Mouse (Mus musculus): ENCODE data around the gene Dram1.
"Not testable (repeated sequence)": the region's sequence is repeated elsewhere in the genome, so short reads cannot be mapped to it uniquely, and the experiment has no call there.

Gene Dram1

DNA sequence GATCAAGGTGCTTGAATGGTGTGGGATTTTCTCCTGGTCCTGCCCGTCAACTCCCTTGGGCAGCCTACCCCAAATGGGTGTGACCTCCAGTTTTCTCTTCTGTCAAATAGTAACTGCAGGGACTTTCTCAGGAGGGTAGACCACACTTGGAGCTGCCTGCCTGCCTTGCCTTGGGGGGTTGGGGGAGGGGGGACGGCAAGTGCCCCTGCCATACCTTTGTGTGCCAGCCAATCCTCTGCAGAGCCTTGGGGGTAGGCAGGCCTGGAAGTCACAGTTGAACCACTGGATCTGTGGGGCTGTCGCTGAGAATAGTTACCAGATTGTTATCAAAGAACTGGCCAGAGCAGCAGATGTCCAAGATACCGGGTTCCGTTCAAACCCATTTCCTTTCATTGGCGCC lies 7.4 kb upstream of the Dram1 start:
- DNase-seq (ENCODE audit: low read depth, low spot score) = no peak

DNA sequence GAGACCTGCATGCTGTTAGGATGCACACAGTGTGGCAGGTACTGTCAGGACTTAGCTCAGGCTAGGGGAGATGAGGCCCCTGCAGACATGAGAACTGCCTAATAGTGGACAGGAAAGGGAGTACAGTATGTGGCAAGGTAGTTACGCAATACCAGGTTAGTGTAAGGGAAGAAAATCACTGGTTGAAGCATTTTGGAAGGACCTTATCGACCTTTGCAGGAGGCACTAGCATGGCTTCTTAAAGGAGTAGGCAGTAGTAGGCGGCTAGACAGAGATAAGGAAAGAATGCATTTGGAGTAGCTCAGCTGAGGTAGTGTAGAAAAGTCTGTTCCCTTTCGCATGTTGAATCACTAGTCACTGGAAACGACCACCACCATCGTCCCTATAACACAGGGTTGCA lies 6.9 kb upstream of the Dram1 start:
- peak; percentile 40 for DNase-seq (ENCODE audit: low read depth, low spot score)

DNA sequence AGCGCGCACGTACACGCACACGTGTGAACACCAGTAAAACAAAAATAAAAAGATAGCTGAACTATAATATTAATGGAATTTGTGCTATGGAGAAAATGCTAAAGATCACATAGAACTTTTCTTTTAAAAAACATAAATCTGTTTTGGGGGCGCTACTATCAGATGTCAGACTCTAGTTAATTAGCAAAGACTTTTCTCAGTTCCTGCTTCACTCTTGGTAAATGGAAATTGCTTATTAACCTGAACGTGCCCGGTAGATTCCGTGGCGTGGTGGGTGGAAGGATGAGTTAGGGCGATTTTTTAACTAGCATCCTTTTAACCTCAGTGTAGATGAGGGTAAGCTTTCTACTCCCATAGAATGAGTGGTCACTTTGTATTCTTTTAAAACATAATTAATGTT lies 6.4 kb upstream of the Dram1 start:
- DNase-seq (ENCODE audit: low read depth, low spot score) = no peak

DNA sequence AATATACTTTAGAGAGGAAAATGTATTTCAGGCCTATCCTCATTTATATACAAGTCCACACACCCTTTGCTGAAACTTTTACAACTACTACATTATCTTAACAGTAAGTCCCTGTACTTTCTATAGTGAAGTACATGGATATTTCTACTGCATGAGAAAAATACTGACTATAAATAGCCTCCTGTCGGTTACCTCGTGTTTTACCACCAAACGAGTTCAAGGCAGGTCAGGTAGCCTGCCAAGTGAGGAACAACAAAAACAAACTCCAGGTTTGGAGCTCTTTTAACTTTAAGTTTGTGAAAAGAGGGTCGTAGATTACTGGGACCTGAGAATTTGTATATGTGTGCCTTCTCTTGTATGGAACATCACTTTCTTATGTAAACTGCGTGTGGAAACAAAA lies 5.2 kb upstream of the Dram1 start:
- DNase-seq (ENCODE audit: low read depth, low spot score) = no peak

DNA sequence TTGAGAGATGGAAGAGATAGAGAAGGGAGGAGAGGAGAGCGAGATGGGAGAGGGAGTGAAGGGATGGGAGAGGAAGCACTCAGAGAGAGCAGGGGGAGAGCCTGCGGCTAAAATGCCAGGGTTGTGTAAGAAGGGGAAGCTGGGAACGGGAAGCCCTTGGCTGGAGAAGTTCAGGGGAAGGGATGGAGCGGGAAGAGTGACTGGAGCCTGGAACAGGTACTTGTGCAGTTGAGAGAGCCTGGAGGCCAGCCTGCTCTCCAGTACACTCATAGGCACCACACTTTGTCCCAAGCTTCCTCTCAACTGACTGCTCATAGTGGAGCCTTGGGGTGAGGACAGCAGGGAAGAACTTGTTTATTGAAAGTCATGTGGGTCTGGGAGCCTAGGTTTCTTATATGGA lies 4.6 kb upstream of the Dram1 start:
- no peak for DNase-seq (ENCODE audit: low read depth, low spot score)

DNA sequence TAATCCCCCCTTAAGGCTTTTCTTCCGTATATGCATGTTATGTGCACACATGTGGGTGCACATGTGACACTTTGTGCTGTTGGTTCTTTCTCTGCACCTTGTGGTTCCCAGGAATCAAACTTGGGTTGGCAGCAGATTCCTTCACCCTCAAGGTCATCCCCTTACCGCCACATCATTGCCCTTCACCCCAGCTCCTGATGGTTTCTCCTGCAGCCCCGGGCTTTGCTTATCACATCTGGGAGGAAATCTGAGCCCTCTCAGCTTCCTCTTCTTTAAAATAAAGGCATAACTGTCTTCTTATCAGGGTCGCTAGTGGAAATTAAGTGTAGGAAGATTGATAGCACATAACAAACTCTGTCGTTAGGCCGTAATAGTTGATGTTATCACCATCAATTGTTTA lies 3.1 kb upstream of the Dram1 start:
- DNase-seq (ENCODE audit: low read depth, low spot score) = no peak

DNA sequence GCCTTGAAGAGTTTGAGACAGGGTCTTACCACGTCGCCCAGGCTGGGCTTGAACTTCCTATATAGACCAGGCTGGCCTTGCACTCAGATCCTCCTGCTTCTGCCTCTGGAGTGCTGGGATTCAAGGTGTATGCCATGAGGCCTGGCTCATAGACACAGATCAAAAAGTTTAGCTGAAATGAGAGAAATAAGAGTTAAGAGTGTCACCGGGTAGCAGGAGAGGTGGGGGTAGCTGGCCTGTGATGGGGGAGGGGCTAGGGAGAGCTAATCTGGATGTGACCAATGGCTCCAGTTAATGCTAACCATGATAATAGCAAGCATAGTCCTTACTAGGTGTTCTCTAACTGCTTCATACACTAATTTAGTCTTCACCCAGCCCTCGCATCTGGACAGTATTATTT lies 2.4 kb upstream of the Dram1 start:
- no peak for DNase-seq (ENCODE audit: low read depth, low spot score)

DNA sequence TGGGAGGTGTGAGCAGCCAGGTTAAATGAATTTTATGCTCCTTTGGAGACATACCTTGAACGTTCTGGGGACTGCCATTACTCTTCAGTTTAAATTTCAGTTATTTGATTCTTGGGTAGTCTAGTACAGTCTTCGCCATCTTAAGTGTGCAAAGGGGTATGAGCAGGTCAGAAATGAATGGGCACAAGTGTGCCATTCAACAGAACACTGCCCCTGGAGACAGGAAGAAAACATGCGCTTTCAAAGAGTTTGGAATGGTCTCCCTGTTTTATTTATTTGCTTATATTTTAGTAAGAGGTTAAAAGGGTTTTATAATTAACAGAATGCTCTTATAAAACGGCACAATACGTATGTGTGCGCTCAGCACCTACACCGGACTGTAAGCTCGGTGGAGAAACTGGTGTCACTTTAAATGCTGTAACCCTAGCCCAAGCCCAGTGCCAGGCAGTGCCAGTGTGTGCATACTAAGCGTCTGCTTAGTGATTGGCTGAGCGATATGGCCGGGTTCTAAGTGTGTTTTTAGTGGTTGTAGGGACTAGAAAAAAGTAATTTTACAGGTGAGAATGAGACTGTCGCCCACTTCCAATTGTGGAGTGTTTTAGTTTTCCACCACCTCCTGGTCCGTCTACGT lies 1.7 kb upstream of the Dram1 start:
- DNase-seq (ENCODE audit: low read depth, low spot score) = peak; percentile 60

DNA sequence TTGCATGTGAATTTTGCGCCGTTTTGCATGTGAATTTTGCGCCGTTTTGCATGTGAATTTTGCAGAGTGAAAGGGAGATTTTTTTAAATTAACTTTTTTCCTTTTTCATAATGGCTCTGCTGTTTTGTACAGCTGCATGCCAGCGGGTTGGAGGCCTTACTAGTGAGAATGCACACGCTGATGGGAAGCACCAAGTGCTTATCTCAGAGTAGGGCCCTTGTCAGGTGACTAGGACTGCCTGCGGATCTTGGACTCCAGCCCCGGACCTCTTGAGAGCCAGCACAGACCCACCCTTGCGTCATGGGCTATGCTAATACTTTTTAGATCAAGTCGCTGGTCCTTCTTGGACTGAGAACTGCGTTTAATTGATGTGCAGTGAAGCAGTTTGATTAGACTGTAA lies 1.1 kb upstream of the Dram1 start:
- peak; percentile 66 for DNase-seq (ENCODE audit: low read depth, low spot score)

DNA sequence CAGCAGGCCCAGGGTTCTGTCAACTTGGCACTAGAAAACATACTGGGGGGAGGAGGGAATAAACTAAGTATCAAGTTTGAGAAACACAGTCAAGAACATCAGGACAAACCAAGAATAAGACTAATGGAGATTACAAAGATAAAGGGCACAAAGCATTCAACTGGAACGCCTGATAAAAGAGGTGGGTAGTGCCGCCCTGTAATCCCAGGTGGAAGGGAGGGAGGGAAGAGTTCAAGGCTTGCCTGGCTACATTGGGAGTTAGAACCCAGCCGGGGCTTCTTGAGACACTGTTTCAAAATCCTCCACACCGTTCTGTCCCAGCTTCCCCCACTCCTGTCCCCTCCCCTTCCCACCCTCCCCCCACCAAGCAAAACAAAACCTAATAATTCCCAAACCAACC lies 1.2 kb downstream of the Dram1 start:
- no peak for DNase-seq (ENCODE audit: low read depth, low spot score)

DNA sequence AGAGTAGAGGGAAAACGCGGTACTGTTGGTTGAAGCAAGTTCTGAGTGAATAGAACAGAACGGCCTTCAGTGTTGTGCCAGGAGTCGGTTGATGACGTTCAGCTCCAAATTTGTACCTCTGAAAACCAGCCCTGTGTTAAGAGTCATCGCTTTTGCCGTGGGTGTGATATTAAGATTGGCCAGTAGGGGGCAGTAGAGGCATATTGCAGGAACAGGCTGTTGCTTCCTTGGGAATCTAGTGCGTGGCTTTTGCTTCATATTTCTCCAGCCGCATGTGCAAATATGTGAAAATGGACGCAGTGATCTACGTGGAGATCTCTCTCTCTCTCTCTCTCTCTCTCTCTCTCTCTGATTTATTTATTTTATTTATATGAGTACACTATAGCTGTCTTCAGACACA lies 2.1 kb downstream of the Dram1 start:
- peak; percentile 94 for DNase-seq (ENCODE audit: low read depth, low spot score)

DNA sequence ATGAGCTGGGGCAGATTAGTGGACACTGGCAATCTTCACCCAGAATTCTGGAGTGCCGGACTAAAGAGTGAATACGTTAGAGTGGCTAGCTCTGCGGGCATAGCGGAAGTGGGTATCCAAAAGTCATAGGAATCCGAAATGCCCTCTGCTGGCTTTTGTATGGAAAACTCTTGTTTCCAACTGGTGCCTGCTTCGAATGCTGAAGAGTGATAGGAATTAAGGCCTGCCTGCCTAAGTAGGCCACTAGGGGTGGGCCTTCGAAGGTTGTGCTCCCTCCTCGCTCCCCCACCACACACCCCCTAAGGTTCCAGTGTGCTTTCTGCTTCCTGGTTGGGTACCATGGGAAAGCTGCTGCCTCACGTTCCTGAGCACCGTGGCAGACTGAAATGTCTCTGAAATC lies 3.9 kb downstream of the Dram1 start:
- no peak for DNase-seq (ENCODE audit: low read depth, low spot score)

DNA sequence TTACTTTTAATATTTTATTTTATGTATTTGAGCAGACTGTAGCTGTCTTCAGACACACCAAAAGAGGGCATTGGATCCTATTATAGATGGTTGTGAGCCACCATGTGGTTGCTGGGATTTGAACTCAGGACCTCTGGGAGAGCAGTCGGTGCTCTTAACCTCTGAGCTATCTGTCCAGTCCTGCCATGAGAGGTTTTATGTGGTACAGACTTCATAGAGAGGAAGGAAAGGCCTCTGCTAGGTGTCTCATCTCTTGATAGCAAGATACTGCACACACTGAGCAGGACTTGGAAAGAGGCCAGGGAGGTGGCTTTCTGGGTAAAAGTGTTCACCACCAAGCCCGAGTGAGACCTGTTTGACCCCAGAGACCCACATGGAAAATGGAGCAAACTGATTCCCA lies 5.9 kb downstream of the Dram1 start:
- DNase-seq (ENCODE audit: low read depth, low spot score) = not testable (repeated sequence)

DNA sequence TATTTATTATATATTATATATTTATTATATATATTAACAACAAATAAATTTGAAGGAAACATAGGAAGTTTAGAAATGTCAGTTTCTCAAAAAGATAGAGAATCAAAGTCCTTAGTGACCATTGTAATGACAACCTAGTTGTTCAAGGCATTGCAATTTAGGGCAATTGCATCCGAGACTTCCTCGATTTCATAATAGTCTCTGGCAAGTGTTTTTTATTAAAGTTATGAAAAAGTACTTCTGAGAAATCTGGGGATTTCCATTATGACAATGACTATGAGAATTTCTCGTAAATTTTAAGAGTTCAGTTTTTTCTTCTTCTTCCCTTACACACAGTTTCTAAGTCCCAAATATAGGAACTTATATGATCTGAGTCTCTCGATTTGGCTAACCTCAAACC lies 6.4 kb downstream of the Dram1 start:
- peak; percentile 36 for DNase-seq (ENCODE audit: low read depth, low spot score)

DNA sequence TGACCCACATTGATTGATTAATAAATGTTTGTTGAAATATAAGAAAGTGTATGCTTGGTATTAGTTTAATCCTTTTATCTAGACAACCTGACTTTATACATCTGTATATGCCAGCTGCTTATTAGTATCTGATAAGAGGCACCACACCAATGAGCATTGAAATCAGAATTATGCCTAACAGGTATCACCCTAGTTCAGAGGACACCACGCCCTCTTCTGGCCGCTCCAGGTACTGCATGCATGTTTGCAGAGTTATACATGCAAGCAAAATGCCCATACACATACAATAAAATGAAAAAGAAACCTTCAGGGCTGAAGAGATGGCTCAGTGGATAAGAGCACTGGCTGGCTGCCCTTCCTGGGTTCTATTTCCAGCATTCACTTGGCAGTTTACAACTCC lies 7.1 kb downstream of the Dram1 start:
- peak; percentile 36 for DNase-seq (ENCODE audit: low read depth, low spot score)

DNA sequence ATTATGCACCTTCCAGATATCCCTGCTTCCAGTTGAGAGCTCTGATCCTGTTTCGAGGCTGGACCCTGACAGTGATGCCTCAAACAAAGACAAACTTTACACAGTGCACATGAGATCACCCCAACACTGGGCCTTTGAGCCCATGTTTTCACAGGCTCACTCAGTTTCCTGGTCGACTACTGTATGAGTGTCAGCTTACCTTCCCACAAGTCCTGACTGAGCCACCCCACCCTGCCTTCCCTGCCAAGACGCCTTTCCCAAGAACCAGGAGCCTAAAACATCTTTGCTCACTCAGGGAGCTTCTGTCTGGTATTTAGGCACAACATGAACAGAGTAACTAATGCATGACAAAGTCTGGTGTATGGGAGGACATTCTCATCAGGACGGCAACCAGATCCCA lies 9.6 kb downstream of the Dram1 start:
- no peak for DNase-seq (ENCODE audit: low read depth, low spot score)

DNA sequence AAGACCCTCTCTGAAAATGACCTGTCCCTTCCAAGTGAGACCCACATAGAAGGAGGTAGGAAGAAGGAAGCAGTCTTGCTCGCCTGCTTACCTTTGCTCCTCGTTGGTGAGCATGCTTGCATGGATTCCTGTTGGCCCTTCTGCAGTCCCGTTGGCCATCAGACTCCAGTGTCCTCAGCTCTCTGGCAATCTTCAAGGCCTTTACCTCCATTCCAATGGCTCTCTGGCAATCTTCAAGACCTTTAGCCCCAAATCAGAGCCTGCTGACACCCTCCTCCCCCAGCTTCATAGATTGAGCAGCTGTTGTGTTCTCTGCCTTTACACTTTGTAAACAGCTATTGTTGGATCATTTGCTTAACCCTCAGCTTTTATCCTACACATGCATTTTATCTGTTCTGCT lies 14.7 kb downstream of the Dram1 start:
- no peak for DNase-seq (ENCODE audit: low read depth, low spot score)

DNA sequence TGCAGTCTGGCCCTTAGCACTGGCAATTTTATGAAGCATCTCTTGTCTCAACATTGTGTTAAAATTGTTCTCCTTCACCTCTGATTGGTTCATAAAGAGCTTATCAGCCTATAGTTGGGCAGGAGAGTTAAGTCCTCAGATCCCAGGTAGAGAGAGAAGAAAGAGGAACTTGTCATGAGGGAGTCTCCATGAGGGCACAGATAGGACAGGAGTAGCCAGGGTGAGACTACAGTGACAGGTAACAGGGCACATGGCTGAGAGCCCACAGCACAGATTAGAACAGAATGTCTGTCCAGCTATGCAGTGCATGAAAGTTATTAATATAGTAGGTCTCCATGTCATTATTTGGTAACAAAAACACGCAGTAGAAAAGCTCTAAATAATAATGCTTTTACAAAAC lies 16.7 kb downstream of the Dram1 start:
- DNase-seq (ENCODE audit: low read depth, low spot score) = no peak

DNA sequence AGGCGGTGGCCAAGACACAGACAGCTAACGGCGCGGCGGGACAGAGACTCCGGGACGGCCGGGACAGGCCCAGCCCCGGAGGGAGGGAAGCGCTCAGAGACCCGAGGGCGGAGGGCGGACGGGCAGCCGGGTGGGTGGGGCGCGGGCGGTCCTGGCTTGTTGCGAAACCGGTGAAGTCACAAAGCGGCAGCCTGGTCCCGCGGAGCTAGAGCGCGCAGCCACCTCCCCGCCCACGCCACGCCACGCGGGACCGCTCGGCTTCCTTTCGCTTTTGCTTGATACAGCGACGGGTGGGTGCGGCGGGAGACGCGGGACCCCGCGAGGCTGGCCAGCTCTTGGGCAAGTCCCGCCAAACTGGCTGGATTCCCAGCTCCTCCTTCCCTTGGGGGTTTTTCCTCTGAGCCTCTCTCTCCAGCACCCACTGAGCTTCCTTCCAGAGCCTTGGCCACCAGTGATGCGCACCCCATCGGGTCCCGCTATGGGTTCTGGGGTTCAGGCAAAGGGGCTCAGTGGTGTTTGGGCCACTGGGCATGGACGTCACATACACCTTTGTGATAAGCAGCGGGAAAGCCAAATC lies 21.8 kb downstream of the Dram1 start:
- DNase-seq (ENCODE audit: low read depth, low spot score) = peak; percentile 75

DNA sequence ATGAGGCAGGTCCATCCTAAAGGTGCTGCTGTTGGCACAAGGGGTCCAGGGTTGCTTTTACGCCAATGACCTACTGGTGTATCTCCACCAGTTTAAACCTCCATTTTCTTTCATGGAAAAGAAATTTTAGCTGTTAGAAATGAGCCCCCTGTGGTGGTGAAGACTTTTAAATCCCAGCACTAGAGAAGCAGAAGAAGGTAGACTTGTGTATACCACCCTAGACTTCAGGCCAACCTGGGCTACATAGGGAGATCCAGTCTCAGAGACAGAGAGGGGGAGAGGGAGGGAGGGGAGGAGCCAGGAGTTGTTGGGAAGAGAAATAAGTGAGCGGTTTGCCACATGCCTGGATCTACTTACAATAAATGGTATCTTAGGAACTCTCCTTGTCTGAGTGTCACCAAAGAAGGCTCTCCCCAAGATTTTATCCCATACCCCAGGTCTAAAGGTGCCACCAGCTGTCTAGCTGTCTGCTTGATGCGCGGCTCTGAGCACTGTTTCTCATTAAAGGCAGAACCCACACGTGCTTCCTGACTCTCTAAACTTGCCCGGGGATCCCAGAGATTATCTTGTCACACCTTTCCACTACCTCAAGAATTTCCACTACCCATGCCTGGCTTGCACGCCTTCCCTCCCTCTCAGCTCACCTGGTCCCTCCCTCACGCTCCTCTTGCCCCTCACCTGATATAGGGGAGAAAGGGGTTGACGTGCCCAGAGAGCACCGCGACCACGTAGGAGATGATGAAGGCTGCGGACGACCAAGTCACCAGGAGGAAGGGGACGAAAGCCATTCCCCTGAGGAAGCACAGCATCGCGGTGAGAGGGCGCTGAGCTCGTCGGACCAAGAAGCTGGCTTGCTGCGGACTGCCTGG lies 22.5 kb downstream of the Dram1 start:
- DNase-seq (ENCODE audit: low read depth, low spot score) = peak; percentile 31

DNA sequence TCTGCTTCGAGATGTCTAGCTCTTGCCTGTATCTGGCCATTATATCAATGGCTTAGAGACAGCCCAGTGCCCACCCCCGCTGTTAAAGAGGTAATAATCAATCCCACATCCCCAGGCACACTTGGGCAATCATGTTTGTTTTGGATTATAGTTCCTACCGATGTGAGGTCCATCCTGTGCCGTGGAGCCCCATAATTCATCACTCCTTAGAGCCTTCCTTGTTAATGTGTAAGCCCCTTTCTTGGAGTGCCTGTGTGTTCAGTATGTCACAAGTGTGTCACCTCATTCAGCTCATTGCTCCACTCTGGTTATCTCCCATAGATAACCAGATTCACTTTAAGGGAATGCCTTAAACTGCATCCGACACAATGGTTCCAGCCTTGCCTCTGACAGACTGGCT lies 24.3 kb downstream of the Dram1 start:
- no peak for DNase-seq (ENCODE audit: low read depth, low spot score)

DNA sequence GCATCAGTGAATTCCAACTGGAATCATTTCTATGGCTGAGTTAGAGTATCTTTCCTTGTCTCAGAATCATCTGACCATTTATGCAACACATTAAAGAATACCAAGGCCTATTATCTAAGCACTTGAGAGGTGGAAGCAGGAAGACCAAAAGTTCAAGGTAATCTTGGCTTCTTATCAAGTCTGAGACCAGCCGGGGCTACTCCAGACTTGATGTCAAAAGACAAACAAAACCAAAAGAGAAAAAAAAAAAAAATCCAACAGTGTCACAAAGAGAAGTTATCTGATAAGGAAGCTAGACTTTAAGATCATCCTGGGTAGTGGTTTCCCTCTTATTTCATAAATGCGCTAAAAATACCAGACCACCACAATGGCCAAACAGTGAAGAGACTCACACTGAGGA lies 26.3 kb downstream of the Dram1 start:
- no peak for DNase-seq (ENCODE audit: low read depth, low spot score)
